In genomic region chr7:127144412-127144811, GRCm38 (mm10) we compare ENCODE assay signal across 14 mouse cellular contexts. TPM values are rescaled to one million over a fixed set of nuclear protein-coding genes. Genes with fewer than 3 reads are reported as not detected.
A peak's percentile ranks its signal among the peaks of the same experiment; 100 is the strongest.
DNase-seq lines count a peak whose midpoint lies in the region; ATAC-seq lines count a peak whose summit lies in the region.
"Had no signal": no experiment of that assay in that cellular context is flagged by ENCODE, and none has a peak within 500 bp of the region (broad histone marks: within the 10 kb centered on the region; RNA-seq: fewer than 3 reads in every experiment).

No protein-coding gene starts in this region.

- no peaks in the 10 kb centered on the region for H3K9me3 ChIP-seq in liver, embryonic 16.5 days (replicated peaks; ENCODE audit: control insufficient read depth, low read length)
- H3K9me3 ChIP-seq: limb, embryonic 12.5 days had no signal

- peak; percentile 92 for ATAC-seq in activated CD4-positive, CD25-positive, alpha-beta regulatory T cell, adult 4 months
- ATAC-seq in liver, embryonic 16.5 days (ENCODE audit: low read depth) = peak; percentile 44

- no peak overlapping the region for H3K9ac ChIP-seq in liver, embryonic 16.5 days (ENCODE audit: low read depth, low read length)
- H3K9ac ChIP-seq: limb, embryonic 12.5 days had no signal

- H3K4me1 ChIP-seq in liver, embryonic 16.5 days (ENCODE audit: control insufficient read depth, low read depth, low read length) = peaks cover 36% of the 10 kb centered on the region
- H3K4me1 ChIP-seq: limb, embryonic 12.5 days had no signal

- no peak overlapping the region for H3K4me3 ChIP-seq in liver, embryonic 16.5 days (ENCODE audit: low read depth, low read length)
- H3K4me3 ChIP-seq: heart, adult 2 months; limb, embryonic 12.5 days had no signal

- WGBS in liver, embryonic 16.5 days (ENCODE audit: insufficient replicate concordance) = 31% methylated on average over 7 of the region's 7 CpGs

- H3K36me3 ChIP-seq in liver, embryonic 16.5 days (ENCODE audit: control insufficient read depth, insufficient read depth) = no peaks in the 10 kb centered on the region
- H3K36me3 ChIP-seq: limb, embryonic 12.5 days had no signal

- H3K27me3 ChIP-seq in liver, embryonic 16.5 days (ENCODE audit: control insufficient read depth, insufficient read depth, low read depth, low read length) = no peaks in the 10 kb centered on the region
- H3K27me3 ChIP-seq: limb, embryonic 12.5 days had no signal

- 0 out of 2 replicates have a peak overlapping the region, but pooled peaks have one; percentile 1 for H3K4me2 ChIP-seq in liver, embryonic 16.5 days (ENCODE audit: low read depth, low read length)
- H3K4me2 ChIP-seq: limb, embryonic 12.5 days had no signal

- peak; percentile 51 to 71 for DNase-seq in CD8-positive naive resting alpha-beta T cell, adult 2 months (ENCODE audit: low read depth in 2 of 2, low spot score in 2 of 2)
- peak; percentile 19 to 30 for DNase-seq in thymus, postnatal 10 days (ENCODE audit: low spot score in 2 of 2)
- no peak for DNase-seq in urinary bladder, postnatal 14 days (ENCODE audit: low spot score)
- DNase-seq in right cerebral cortex, postnatal 14 days = no peak
- no peak for DNase-seq in cerebellum, adult 9-10 months
- DNase-seq: cerebellum, adult 18-20 months; heart, adult 2 months; heart, postnatal 36 days; lung, postnatal 14 days had no signal

- 0 out of 2 replicates have a peak overlapping the region, but pooled peaks have one; percentile 2 for H3K27ac ChIP-seq in liver, embryonic 16.5 days (ENCODE audit: low read length)
- H3K27ac ChIP-seq: heart, adult 2 months; kidney, postnatal 0 days; limb, embryonic 12.5 days had no signal

RNA-seq across cellular contexts. Expression of gene Spn, which starts 6.8 kb away (rescaled TPM):
- 100 to 1,000 TPM; 157 to 159 TPM for polyA plus RNA-seq in activated CD4-positive, CD25-positive, alpha-beta regulatory T cell, adult 4 months (2017; shearing (Covaris generic))
- polyA plus RNA-seq in liver, embryonic 16.5 days (2015; fragmentation: Nextera tagmentation; extraction: Ambion mirVana) = 5.5 and 6.3 TPM in 2 replicates
- polyA plus RNA-seq: limb, embryonic 12.5 days; midbrain, postnatal 0 days had no signal

RNA-seq across cellular contexts. Expression of gene Qprt, which starts 22.4 kb away (rescaled TPM):
- polyA plus RNA-seq in activated CD4-positive, CD25-positive, alpha-beta regulatory T cell, adult 4 months (2017; shearing (Covaris generic)) = 10 to 100 TPM in 1 of 2 experiments, 1 to 10 TPM in 1; 9.2 to 11.7 TPM
- 74.1 and 76.6 TPM in 2 replicates for polyA plus RNA-seq in liver, embryonic 16.5 days (2015; fragmentation: Nextera tagmentation; extraction: Ambion mirVana)

RNA-seq across cellular contexts. Expression of gene Cd2bp2, which starts 51.4 kb away (rescaled TPM):
- 10 to 100 TPM; 38.9 to 50.5 TPM for polyA plus RNA-seq in activated CD4-positive, CD25-positive, alpha-beta regulatory T cell, adult 4 months (2017; shearing (Covaris generic))
- polyA plus RNA-seq in liver, embryonic 16.5 days (2015; fragmentation: Nextera tagmentation; extraction: Ambion mirVana) = 17.4 and 18.1 TPM in 2 replicates

RNA-seq across cellular contexts. Expression of gene AI467606, which starts 53.3 kb away (rescaled TPM):
- 100 to 1,000 TPM; 258 to 336 TPM for polyA plus RNA-seq in activated CD4-positive, CD25-positive, alpha-beta regulatory T cell, adult 4 months (2017; shearing (Covaris generic))
- 8.1 and 8.7 TPM in 2 replicates for polyA plus RNA-seq in liver, embryonic 16.5 days (2015; fragmentation: Nextera tagmentation; extraction: Ambion mirVana)

RNA-seq across cellular contexts. Expression of gene Zg16, which starts 57.3 kb away (rescaled TPM):
- not detected for polyA plus RNA-seq in activated CD4-positive, CD25-positive, alpha-beta regulatory T cell, adult 4 months (2017; shearing (Covaris generic))
- 0.58 TPM in 1 of 2 replicates, not detected in the other for polyA plus RNA-seq in liver, embryonic 16.5 days (2015; fragmentation: Nextera tagmentation; extraction: Ambion mirVana)
- polyA plus RNA-seq: heart, adult 2 months; kidney, postnatal 0 days; limb, embryonic 12.5 days; midbrain, postnatal 0 days had no signal

Comparison
In these comparisons a context has a peak if more than half of its experiments do, and no peak if none do; other contexts are left out.
1. DNase-seq: peak in CD8-positive naive resting alpha-beta T cell, adult 2 months (2 of 2) and thymus, postnatal 10 days (2 of 2); none in urinary bladder, postnatal 14 days (single experiment), right cerebral cortex, postnatal 14 days (single experiment) and cerebellum, adult 9-10 months (single experiment).
2. RNA of gene Spn, which starts 6.8 kb away (polyA plus RNA-seq): 157 to 159 TPM in activated CD4-positive, CD25-positive, alpha-beta regulatory T cell, adult 4 months; 5.5 to 6.3 TPM in liver, embryonic 16.5 days; every median in the first group is over 10 times any median in the second.